Mouse (Mus musculus): ENCODE data around the gene Taf1d. TPM values are rescaled to one million over a fixed set of nuclear protein-coding genes. Genes with fewer than 3 reads are reported as not detected.
"Not testable (repeated sequence)": the region's sequence is repeated elsewhere in the genome, so short reads cannot be mapped to it uniquely, and the experiment has no call there.

The Taf1d gene
- total and polyA plus RNA-seq, 3 experiments = 181 to 1,079 (median 249) TPM

- H3K9me3 ChIP-seq (replicated peaks; ENCODE audit: low read length) = no peaks in the 10 kb centered on the region
- H3K4me1 ChIP-seq (ENCODE audit: control insufficient read depth in 1 of 2, insufficient read depth in 2 of 2) = peaks cover 0 to 29% of the 10 kb centered on the region in 2 experiments; a peak in 2 of 4 replicates
- H3K79me2 ChIP-seq (replicated peaks; ENCODE audit: control insufficient read depth, extremely low read depth, insufficient read depth, poor library complexity, severe bottlenecking) = peaks cover 49% of the 10 kb centered on the region
- no peak overlapping the region for H3K27ac ChIP-seq (ENCODE audit: insufficient read depth, low read depth)
- in situ Hi-C loops (cut with MboI; ENCODE audit: low pct_ligation_motif_present, low pct_unique_long_range_greater_than_20kb, low sequenced_read_pairs) = no loop called here
- H3K4me2 ChIP-seq (ENCODE audit: insufficient read depth, low read depth, poor library complexity, severe bottlenecking) = no peak overlapping the region
- H3K9ac ChIP-seq (ENCODE audit: insufficient read depth, low read depth) = no peak overlapping the region
- no peaks in the 10 kb centered on the region for H3K27me3 ChIP-seq (replicated peaks)
- no peak for TF ChIP-seq JUND (conservative IDR thresholded peaks at IDR 0.05; ENCODE audit: low read depth, low read length)
- TF ChIP-seq POLR2AphosphoS2 (IDR thresholded peaks at IDR 0.05; ENCODE audit: low read depth, low read length) = 0 out of 2 replicates have a peak, but pooled peaks have one; percentile 7
- peak; percentile 39; the same call in 1 of the 2 replicates for TF ChIP-seq ZMIZ1 (IDR thresholded peaks at IDR 0.05; ENCODE audit: low read depth, low read length)
- no peak overlapping the region for H3K4me3 ChIP-seq (replicated peaks in 1 of 3; ENCODE audit: low read depth in 2 of 3, low read length in 2 of 3, poor library complexity in 1 of 3)
- DNase-seq (ENCODE audit: extremely low read depth) = no peak
- dilution Hi-C loops (cut with MboI; ENCODE audit: extremely low pct_ligation_motif_present, extremely low pct_unique_long_range_greater_than_20kb, low sequenced_read_pairs) = no loop called here
- peaks cover 69 to 84% of the 10 kb centered on the region in 2 experiments for H3K36me3 ChIP-seq (replicated peaks in 1 of 2; ENCODE audit: control insufficient read depth in 1 of 2, insufficient read depth in 1 of 2, low read length in 1 of 2)
Measured at GRCm38 (mm10) chr9:15312054-15312735, 6.2 kb downstream of the Taf1d start.

- Histone ChIP-seq H3K4me3 (replicated peaks in 1 of 3; ENCODE audit: low read depth in 2 of 3, low read length in 2 of 3, poor library complexity in 1 of 3) (no peak overlapping the region), H3K27ac (ENCODE audit: insufficient read depth, low read depth) (no peak overlapping the region), H3K36me3 (replicated peaks in 1 of 2; ENCODE audit: control insufficient read depth in 1 of 2, insufficient read depth in 1 of 2, low read length in 1 of 2) (peaks cover 70 to 84% of the 10 kb centered on the region in 2 experiments), H3K9me3 (replicated peaks; ENCODE audit: low read length) (no peaks in the 10 kb centered on the region), H3K27me3 (replicated peaks) (no peaks in the 10 kb centered on the region), H3K4me1 (ENCODE audit: control insufficient read depth in 1 of 2, insufficient read depth in 2 of 2) (peaks cover 0 to 29% of the 10 kb centered on the region in 2 experiments; a peak in 2 of 4 replicates), H3K4me2 (ENCODE audit: insufficient read depth, low read depth, poor library complexity, severe bottlenecking) (no peak overlapping the region), H3K79me2 (replicated peaks; ENCODE audit: control insufficient read depth, extremely low read depth, insufficient read depth, poor library complexity, severe bottlenecking) (peaks cover 36% of the 10 kb centered on the region), H3K9ac (ENCODE audit: insufficient read depth, low read depth) (no peak overlapping the region)
- TF ChIP-seq ZNF384 (IDR thresholded peaks at IDR 0.05; ENCODE audit: low read depth, low read length) (no peak), JUN (IDR thresholded peaks at IDR 0.05; ENCODE audit: insufficient read depth, low read depth, low read length) (no peak), POLR2AphosphoS2 (IDR thresholded peaks at IDR 0.05; ENCODE audit: low read depth, low read length) (no peak), RCOR1 (conservative IDR thresholded peaks at IDR 0.05; ENCODE audit: low read depth, low read length) (no peak), SMC3 (IDR thresholded peaks at IDR 0.05; ENCODE audit: low read depth, low read length) (no peak)
- dilution Hi-C loops (cut with MboI; ENCODE audit: extremely low pct_ligation_motif_present, extremely low pct_unique_long_range_greater_than_20kb, low sequenced_read_pairs) = no loop called here
- DNase-seq (ENCODE audit: extremely low read depth) = no peak
- in situ Hi-C loops (cut with MboI; ENCODE audit: low pct_ligation_motif_present, low pct_unique_long_range_greater_than_20kb, low sequenced_read_pairs) = no loop called here
Measured at GRCm38 (mm10) chr9:15313633-15314032, 7.6 kb downstream of the Taf1d start.

GRCm38 (mm10) chr9:15314619-15315018 lies 8.6 kb downstream of the Taf1d start:
- Histone ChIP-seq H3K4me1 (ENCODE audit: control insufficient read depth in 1 of 2, insufficient read depth in 2 of 2) (peaks cover 0 to 25% of the 10 kb centered on the region in 2 experiments; a peak in 1 of 4 replicates), H3K79me2 (replicated peaks; ENCODE audit: control insufficient read depth, extremely low read depth, insufficient read depth, poor library complexity, severe bottlenecking) (peaks cover 28% of the 10 kb centered on the region), H3K4me2 (ENCODE audit: insufficient read depth, low read depth, poor library complexity, severe bottlenecking) (no peak overlapping the region), H3K9me3 (replicated peaks; ENCODE audit: low read length) (no peaks in the 10 kb centered on the region), H3K27ac (ENCODE audit: insufficient read depth, low read depth) (no peak overlapping the region), H3K9ac (ENCODE audit: insufficient read depth, low read depth) (no peak overlapping the region), H3K27me3 (replicated peaks) (no peaks in the 10 kb centered on the region), H3K4me3 (replicated peaks in 1 of 3; ENCODE audit: low read depth in 2 of 3, low read length in 2 of 3, poor library complexity in 1 of 3) (no peak overlapping the region), H3K36me3 (replicated peaks in 1 of 2; ENCODE audit: control insufficient read depth in 1 of 2, insufficient read depth in 1 of 2, low read length in 1 of 2) (peaks cover 62 to 77% of the 10 kb centered on the region in 2 experiments)
- no peak for TF ChIP-seq NELFE (IDR thresholded peaks at IDR 0.05; ENCODE audit: low read depth, low read length)
- TF ChIP-seq ZMIZ1 (IDR thresholded peaks at IDR 0.05; ENCODE audit: low read depth, low read length) = 0 out of 2 replicates have a peak, but pooled peaks have one; percentile 22
- no peak for TF ChIP-seq ZC3H11A (IDR thresholded peaks at IDR 0.05; ENCODE audit: low read depth, low read length)
- dilution Hi-C loops (cut with MboI; ENCODE audit: extremely low pct_ligation_motif_present, extremely low pct_unique_long_range_greater_than_20kb, low sequenced_read_pairs) (no loop called here), in situ Hi-C loops (cut with MboI; ENCODE audit: low pct_ligation_motif_present, low pct_unique_long_range_greater_than_20kb, low sequenced_read_pairs) (no loop called here)
- no peak for DNase-seq (ENCODE audit: extremely low read depth)

GRCm38 (mm10) chr9:15316296-15316695 lies 10.3 kb downstream of the Taf1d start:
- H3K9me3 ChIP-seq (replicated peaks; ENCODE audit: low read length); H3K9ac ChIP-seq (ENCODE audit: insufficient read depth, low read depth); H3K4me3 ChIP-seq (replicated peaks in 1 of 3; ENCODE audit: low read depth in 2 of 3, low read length in 2 of 3, poor library complexity in 1 of 3); DNase-seq (ENCODE audit: extremely low read depth); in situ Hi-C loops (cut with MboI; ENCODE audit: low pct_ligation_motif_present, low pct_unique_long_range_greater_than_20kb, low sequenced_read_pairs); dilution Hi-C loops (cut with MboI; ENCODE audit: extremely low pct_ligation_motif_present, extremely low pct_unique_long_range_greater_than_20kb, low sequenced_read_pairs); H3K27ac ChIP-seq (ENCODE audit: insufficient read depth, low read depth); H3K4me2 ChIP-seq (ENCODE audit: insufficient read depth, low read depth, poor library complexity, severe bottlenecking); H3K27me3 ChIP-seq (replicated peaks): not testable (repeated sequence)
- peaks cover 52 to 74% of the 10 kb centered on the region in 2 experiments for H3K36me3 ChIP-seq (replicated peaks in 1 of 2; ENCODE audit: control insufficient read depth in 1 of 2, insufficient read depth in 1 of 2, low read length in 1 of 2)
- peaks cover 0 to 18% of the 10 kb centered on the region in 2 experiments; a peak in 1 of 4 replicates for H3K4me1 ChIP-seq (ENCODE audit: control insufficient read depth in 1 of 2, insufficient read depth in 2 of 2)
- H3K79me2 ChIP-seq (replicated peaks; ENCODE audit: control insufficient read depth, extremely low read depth, insufficient read depth, poor library complexity, severe bottlenecking) = peaks cover 19% of the 10 kb centered on the region

Measured in CH12.LX (cell line).